Mouse (Mus musculus) C2C12 (cell line): ENCODE measurements at regions not wholly inside any gene's neighbourhood (a gene's known extent, or its start where the extent isn't known, plus 50 kb on each side); places are given as distances from the start of the nearest gene placed in this dataset.

ENCODE experiments used
- H3K27me3 ChIP-seq: one replicate; pipeline ENCODE4 v1.6.1; 2011; ENCODE audit not compliant: control insufficient read depth, insufficient read depth, insufficient read length
- H3K36me3 ChIP-seq: one replicate; pipeline ENCODE4 v1.6.1; 2011; ENCODE audit not compliant: control insufficient read depth, insufficient read depth
- H3K4me3 ChIP-seq: one replicate; pipeline ENCODE4 v1.5.1; 2011; ENCODE audit warnings: mild to moderate bottlenecking, control low read depth; ENCODE audit not compliant: poor library complexity, insufficient read depth, severe bottlenecking
- H3K79me2 ChIP-seq: one replicate; pipeline ENCODE4 v1.6.1; 2011; ENCODE audit not compliant: control insufficient read depth, insufficient read depth
- H3K79me3 ChIP-seq: one replicate; pipeline ENCODE4 v1.6.1; 2011; ENCODE audit warnings: low read depth, control low read depth
- H3ac ChIP-seq: one replicate; pipeline ENCODE3; 2011; ENCODE audit warnings: low read depth; ENCODE audit not compliant: control insufficient read depth, insufficient read length
- CEBPB ChIP-seq: IDR thresholded peaks from one replicate; pipeline ENCODE4 v1.6.1; 2011; ENCODE audit warnings: low read depth, mild to moderate bottlenecking, control low read depth, moderate library complexity
- CTCF ChIP-seq: IDR thresholded peaks from one replicate; pipeline ENCODE4 v1.5.1; 2011; ENCODE audit not compliant: control insufficient read depth, insufficient read depth, insufficient read length
- FOSL1 ChIP-seq: IDR thresholded peaks from one replicate; pipeline ENCODE4 v1.8.0; 2011; ENCODE audit warnings: mild to moderate bottlenecking, low read length; ENCODE audit not compliant: poor library complexity, insufficient read depth, severe bottlenecking
- MAX ChIP-seq: IDR thresholded peaks from one replicate; pipeline ENCODE4 v1.6.1; 2011; ENCODE audit warnings: mild to moderate bottlenecking, control low read depth
- MYOD1 ChIP-seq: IDR thresholded peaks from one replicate; pipeline ENCODE4 v1.6.1; 2011; ENCODE audit warnings: low read depth; ENCODE audit not compliant: control insufficient read depth, insufficient read length
- MYOG ChIP-seq: IDR thresholded peaks from one replicate; pipeline ENCODE4 v1.6.1; 2011; ENCODE audit not compliant: control insufficient read depth, insufficient read length; ENCODE audit errors: extremely low read depth
- USF1 ChIP-seq: IDR thresholded peaks from one replicate; pipeline ENCODE4 v1.6.1; 2011; ENCODE audit warnings: low read depth, mild to moderate bottlenecking, control low read depth, moderate library complexity

GRCm38 (mm10) chr2:72703238-72703637 lies 227.3 kb downstream of the Cdca7 start:
- Histone ChIP-seq H3ac (no peak overlapping the region), H3K36me3 (no peaks in the 10 kb centered on the region), H3K27me3 (peaks cover 14% of the 10 kb centered on the region), H3K79me3 (no peaks in the 10 kb centered on the region), H3K4me3 (no peak overlapping the region), H3K79me2 (no peaks in the 10 kb centered on the region)
- TF ChIP-seq MAX (no peak), USF1 (no peak), CEBPB (no peak), MYOG (no peak), MYOD1 (no peak), CTCF (no peak)

- H3K27me3 ChIP-seq: peaks cover 29% of the 10 kb centered on the region
- no peaks in the 10 kb centered on the region for H3K79me2 ChIP-seq
- H3K36me3 ChIP-seq: no peaks in the 10 kb centered on the region
- H3ac ChIP-seq: no peak overlapping the region
- H3K79me3 ChIP-seq: no peaks in the 10 kb centered on the region
- TF ChIP-seq USF1 (no peak), FOSL1 (no peak)
- H3K4me3 ChIP-seq: no peak overlapping the region
Measured at GRCm38 (mm10) chr2:72707676-72708659, 232.0 kb downstream of the Cdca7 start.

GRCm38 (mm10) chr2:72716931-72717330 lies 241.0 kb downstream of the Cdca7 start:
- Histone ChIP-seq H3K4me3 (no peak overlapping the region), H3K27me3 (no peaks in the 10 kb centered on the region), H3K79me2 (no peaks in the 10 kb centered on the region), H3ac (no peak overlapping the region), H3K36me3 (no peaks in the 10 kb centered on the region), H3K79me3 (no peaks in the 10 kb centered on the region)
- TF ChIP-seq USF1: no peak

GRCm38 (mm10) chr2:72728699-72729098 lies 251.5 kb downstream of the Sp3 start:
- H3K79me2 ChIP-seq: no peaks in the 10 kb centered on the region
- no peak overlapping the region for H3ac ChIP-seq
- TF ChIP-seq CTCF (no peak), CEBPB (no peak), MYOG (no peak), MAX (no peak), FOSL1 (no peak), MYOD1 (no peak), USF1 (no peak)
- no peak overlapping the region for H3K4me3 ChIP-seq
- H3K36me3 ChIP-seq: no peaks in the 10 kb centered on the region
- H3K79me3 ChIP-seq: no peaks in the 10 kb centered on the region
- no peaks in the 10 kb centered on the region for H3K27me3 ChIP-seq

GRCm38 (mm10) chr2:72733371-72733770 lies 246.9 kb downstream of the Sp3 start:
- H3K27me3 ChIP-seq: no peaks in the 10 kb centered on the region
- H3K4me3 ChIP-seq: no peak overlapping the region
- no peaks in the 10 kb centered on the region for H3K79me3 ChIP-seq
- H3K79me2 ChIP-seq: no peaks in the 10 kb centered on the region
- TF ChIP-seq MAX (no peak), MYOD1 (no peak), CEBPB (no peak), MYOG (no peak), FOSL1 (no peak), USF1 (no peak), CTCF (no peak)
- no peaks in the 10 kb centered on the region for H3K36me3 ChIP-seq
- H3ac ChIP-seq: no peak overlapping the region

GRCm38 (mm10) chr2:72735035-72735434 lies 245.2 kb downstream of the Sp3 start:
- no peaks in the 10 kb centered on the region for H3K36me3 ChIP-seq
- H3K79me2 ChIP-seq: no peaks in the 10 kb centered on the region
- TF ChIP-seq CTCF (no peak), CEBPB (no peak), FOSL1 (no peak), MAX (no peak), MYOD1 (no peak), MYOG (no peak), USF1 (no peak)
- H3K79me3 ChIP-seq: no peaks in the 10 kb centered on the region
- H3K27me3 ChIP-seq: no peaks in the 10 kb centered on the region
- no peak overlapping the region for H3K4me3 ChIP-seq
- H3ac ChIP-seq: no peak overlapping the region
